Mouse (Mus musculus) brain, adult 2 months (tissue): ENCODE measurements around the gene Vmn1r234.
"Not testable (repeated sequence)": the region's sequence is repeated elsewhere in the genome, so short reads cannot be mapped to it uniquely, and the experiment has no call there.

Source experiments
- DNase-seq: peaks from one replicate; pipeline ENCODE4 v3.0.0; 2011; ENCODE audit warnings: low read depth, low spot score

Vmn1r234 gene

GRCm38 (mm10) chr17:21225787-21226186 is at the start of gene Vmn1r234:
TSS of gene Vmn1r234 (plus strand) at chr17:21226087.
- no peak for DNase-seq

GRCm38 (mm10) chr17:21211081-21211480 is 14.8 kb upstream of the Vmn1r234 start:
- not testable (repeated sequence) for DNase-seq

DNA sequence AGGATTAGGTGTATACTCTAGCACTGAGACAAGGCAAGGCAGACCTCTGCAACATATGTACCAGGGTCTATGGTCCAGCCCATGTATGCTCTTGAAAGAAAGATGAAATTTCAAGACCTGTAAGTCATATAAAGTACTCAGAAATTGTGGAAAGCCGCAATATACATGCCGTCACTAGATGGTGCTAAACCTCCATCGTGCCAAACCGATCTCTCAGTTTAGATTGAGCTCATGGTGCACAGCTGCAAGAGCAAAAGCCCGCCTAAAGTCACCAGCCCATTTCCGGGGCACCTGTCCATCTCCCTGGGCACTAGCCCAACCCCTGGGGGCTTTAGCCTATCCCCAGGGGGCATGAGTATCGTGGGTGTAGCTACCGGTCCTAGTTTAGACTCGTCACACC is 5.8 kb downstream of the Vmn1r234 start:
- peak; percentile 56 for DNase-seq

DNA sequence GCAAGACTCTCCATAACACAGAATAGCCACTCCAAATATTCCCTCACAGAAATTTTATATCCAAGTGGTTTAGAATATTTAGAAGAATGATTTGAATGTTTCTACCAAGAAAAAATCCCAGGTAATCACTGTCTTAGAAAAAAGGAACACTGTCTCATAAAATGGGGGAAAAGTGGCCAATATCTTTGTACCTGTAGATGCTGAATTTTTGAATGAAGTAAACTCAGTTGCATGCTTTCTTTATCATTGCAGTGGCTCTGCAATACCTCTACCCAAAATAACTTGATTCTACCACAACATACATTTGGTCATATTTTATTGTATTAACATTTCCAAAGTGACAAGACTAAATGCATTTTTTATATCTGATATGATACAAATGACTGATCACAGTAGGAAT is 30.2 kb downstream of the Vmn1r234 start, which contains the start of gene Vmn1r235:
Vmn1r235 (plus strand) TSS at position 301 of the 400 bp plus-strand sequence.
- no peak for DNase-seq

DNA sequence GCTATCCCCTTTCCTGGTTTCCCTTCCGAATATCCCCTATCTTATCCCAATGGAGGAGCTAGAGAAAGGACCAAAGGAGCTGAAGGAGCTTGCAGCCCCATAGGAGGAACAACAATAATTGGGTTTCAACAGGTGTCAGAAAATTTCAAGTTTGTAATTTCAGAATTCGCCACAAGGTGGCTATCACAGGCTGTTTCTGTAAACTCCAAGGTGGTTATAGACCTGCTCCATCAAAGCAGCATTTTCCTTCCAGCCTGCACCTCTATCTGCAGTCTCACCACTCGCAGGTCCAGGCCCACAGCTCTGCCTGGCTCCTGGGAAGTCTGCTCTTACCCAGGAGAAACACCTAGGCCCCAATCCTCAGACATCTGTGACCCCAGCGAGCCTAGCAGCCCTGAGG is 46.2 kb downstream of the Vmn1r234 start:
- peak; percentile 74 for DNase-seq

GRCm38 (mm10) chr17:21282642-21283041 is 56.8 kb downstream of the Vmn1r234 start, which contains the start of gene Vmn1r236:
TSS of gene Vmn1r236 (plus strand) at chr17:21282942.
- no peak for DNase-seq

DNA sequence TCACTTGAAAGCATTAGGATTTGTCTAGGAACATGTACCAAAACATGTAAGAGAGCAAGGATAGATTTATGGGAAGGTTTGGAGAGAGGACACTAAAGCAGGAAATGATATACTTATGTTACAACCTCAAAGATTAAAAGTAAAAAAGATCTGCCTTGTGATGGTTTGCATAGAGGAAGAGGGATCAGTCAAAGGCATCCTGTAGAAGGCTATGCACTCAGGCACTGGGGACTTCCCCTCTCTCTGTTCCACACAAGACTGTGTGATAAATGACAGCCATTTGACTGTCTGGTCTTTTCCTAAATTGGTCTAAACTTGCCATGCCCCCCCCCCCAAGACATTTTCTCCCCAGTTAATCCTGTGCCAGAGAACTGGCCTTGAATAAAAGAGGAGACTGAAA is 58.5 kb downstream of the Vmn1r234 start:
- DNase-seq = no peak
